Mouse (Mus musculus): Measurements from ENCODE around the gene Ncbp1.
A peak's percentile ranks its signal among the peaks of the same experiment; 100 is the strongest.

Ncbp1 gene

GRCm38 (mm10) chr4:46138287-46139222 lies at the start of gene Ncbp1, which contains the start of gene Tstd2:
Ncbp1 (plus strand) TSS chr4:46138613.
Tstd2 (minus strand) TSS chr4:46138694.
- peak; percentile 92 for DNase-seq

GRCm38 (mm10) chr4:46089524-46090125 lies 48.8 kb upstream of the Ncbp1 start:
- DNase-seq, result no peak

- no peak for DNase-seq
Measured at GRCm38 (mm10) chr4:46092429-46093076, 45.9 kb upstream of the Ncbp1 start.

GRCm38 (mm10) chr4:46094916-46095825 lies 43.2 kb upstream of the Ncbp1 start:
- peak; percentile 9 for DNase-seq

- no peak for DNase-seq
Measured at GRCm38 (mm10) chr4:46095826-46096159, 42.6 kb upstream of the Ncbp1 start.

GRCm38 (mm10) chr4:46096546-46096945 lies 41.9 kb upstream of the Ncbp1 start:
- DNase-seq, result no peak

- no peak for DNase-seq
Measured at GRCm38 (mm10) chr4:46097591-46097990, 40.8 kb upstream of the Ncbp1 start.

- DNase-seq, result no peak
Measured at GRCm38 (mm10) chr4:46099132-46099531, 39.3 kb upstream of the Ncbp1 start.

GRCm38 (mm10) chr4:46100539-46100938 lies 37.9 kb upstream of the Ncbp1 start:
- DNase-seq, result no peak

GRCm38 (mm10) chr4:46101211-46101711 lies 37.2 kb upstream of the Ncbp1 start:
- DNase-seq, result no peak

GRCm38 (mm10) chr4:46102078-46102769 lies 36.2 kb upstream of the Ncbp1 start:
- DNase-seq, result no peak

- no peak for DNase-seq
Measured at GRCm38 (mm10) chr4:46110084-46110483, 28.3 kb upstream of the Ncbp1 start.

- no peak for DNase-seq
Measured at GRCm38 (mm10) chr4:46111361-46111760, 27.1 kb upstream of the Ncbp1 start.

- DNase-seq, result no peak
Measured at GRCm38 (mm10) chr4:46115308-46115707, 23.1 kb upstream of the Ncbp1 start.

GRCm38 (mm10) chr4:46116544-46117175 lies 21.8 kb upstream of the Ncbp1 start:
- DNase-seq, result no peak

GRCm38 (mm10) chr4:46117536-46117935 lies 20.9 kb upstream of the Ncbp1 start:
- DNase-seq, result no peak

- no peak for DNase-seq
Measured at GRCm38 (mm10) chr4:46119514-46120094, 18.8 kb upstream of the Ncbp1 start.

GRCm38 (mm10) chr4:46120767-46121166 lies 17.6 kb upstream of the Ncbp1 start:
- DNase-seq, result no peak

- no peak for DNase-seq
Measured at GRCm38 (mm10) chr4:46123358-46123757, 15.1 kb upstream of the Ncbp1 start.

- DNase-seq, result peak; percentile 62
Measured at GRCm38 (mm10) chr4:46126541-46126940, 11.9 kb upstream of the Ncbp1 start.
